Mouse (Mus musculus): ENCODE measurements around the gene 4933414I15Rik. TPM values are rescaled to one million over a fixed set of nuclear protein-coding genes. Genes with fewer than 3 reads are reported as not detected.
A peak's percentile ranks its signal among the peaks of the same experiment; 100 is the strongest.

4933414I15Rik gene
- polyA plus RNA-seq, 1 experiment from 2014 or later: not detected

DNA sequence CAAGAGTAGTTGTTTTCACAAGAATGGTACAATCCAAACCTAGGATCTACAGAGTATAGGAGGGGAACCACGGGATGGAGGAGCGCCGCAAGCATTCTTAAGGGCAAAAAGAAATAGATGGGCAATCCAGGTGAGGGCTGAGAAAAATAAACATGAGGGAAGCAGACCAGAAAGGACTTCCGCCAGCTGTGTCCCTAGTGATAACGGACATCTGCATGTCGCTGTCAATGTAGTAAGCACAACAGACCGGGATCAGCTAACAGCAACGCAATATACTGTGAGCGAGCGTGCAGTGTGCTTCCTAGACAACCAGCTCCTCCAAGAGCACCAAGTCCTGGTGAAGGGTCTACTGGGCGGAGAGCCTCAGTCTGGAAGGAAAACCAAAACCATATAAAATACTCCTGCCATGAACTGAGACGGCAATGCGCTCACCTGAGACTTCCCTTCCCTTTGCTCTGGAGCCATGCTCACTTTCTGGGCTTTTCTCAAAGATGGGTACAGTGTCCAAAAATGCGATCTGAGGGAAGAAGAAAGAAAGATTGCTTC lies 13.0 kb downstream of the 4933414I15Rik start:
- Histone ChIP-seq H3K4me3 (peak overlapping the region; percentile 62), H3K27me3 (ENCODE audit: poor library complexity, severe bottlenecking) (peaks cover 22% of the 10 kb centered on the region), H3K9me3 (no peaks in the 10 kb centered on the region), H3K4me1 (peaks cover 12% of the 10 kb centered on the region), H3K36me3 (replicated peaks) (no peaks in the 10 kb centered on the region), H3K27ac (peak overlapping the region; percentile 75)
- WGBS: 35% methylated on average over 14 of the region's 14 CpGs
- no peak for DNase-seq (ENCODE audit: extremely low spot score, low spot score)

DNA sequence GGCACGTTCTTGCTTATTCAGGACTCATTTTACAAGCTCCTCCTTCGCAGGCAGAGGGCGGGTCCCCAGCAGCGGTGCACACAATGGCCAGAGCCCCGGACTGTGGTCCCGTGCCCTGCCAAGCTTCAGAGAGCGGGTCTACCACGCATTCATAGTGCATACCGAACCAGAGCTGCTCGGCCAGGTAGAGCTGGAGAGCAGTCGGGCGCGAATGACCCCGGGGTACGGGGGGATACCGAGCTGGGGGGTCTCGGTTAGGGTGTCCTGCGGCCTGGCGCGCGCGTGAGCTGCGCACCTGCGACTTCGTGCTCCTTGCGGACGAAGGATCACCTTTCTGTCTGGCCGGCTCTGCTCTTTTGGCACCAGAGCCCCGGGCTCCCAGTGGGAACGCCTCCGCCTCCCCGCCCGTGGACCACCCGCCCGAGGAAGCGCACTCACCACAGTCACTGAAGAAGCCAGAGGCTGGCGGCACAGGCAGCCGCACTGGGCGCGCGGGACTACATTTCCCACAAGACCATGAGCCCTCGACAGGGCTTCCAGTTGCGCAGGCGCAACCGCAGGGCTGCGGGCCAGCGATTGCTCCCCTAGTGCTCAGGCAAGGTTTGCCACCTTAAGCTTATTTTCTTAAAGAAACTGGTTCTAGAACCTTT lies 27.8 kb downstream of the 4933414I15Rik start, which contains the start of gene Zfp2:
Zfp2 (minus strand) TSS at position 495 of the 650 bp plus-strand sequence.
- Histone ChIP-seq H3K4me3 (peak within 1 kb of the TSS; percentile 90), H3K4me1 (no peaks in the 10 kb centered on the region), H3K27ac (peak within 1 kb of the TSS; percentile 98), H3K9me3 (peaks cover 39% of the 10 kb centered on the region), H3K27me3 (ENCODE audit: poor library complexity, severe bottlenecking) (no peaks in the 10 kb centered on the region), H3K36me3 (replicated peaks) (peaks cover 46% of the 10 kb centered on the region)
- under 1% methylated on average over 47 of the region's 47 CpGs for WGBS
- peak; percentile 91 for DNase-seq (ENCODE audit: extremely low spot score, low spot score)

DNA sequence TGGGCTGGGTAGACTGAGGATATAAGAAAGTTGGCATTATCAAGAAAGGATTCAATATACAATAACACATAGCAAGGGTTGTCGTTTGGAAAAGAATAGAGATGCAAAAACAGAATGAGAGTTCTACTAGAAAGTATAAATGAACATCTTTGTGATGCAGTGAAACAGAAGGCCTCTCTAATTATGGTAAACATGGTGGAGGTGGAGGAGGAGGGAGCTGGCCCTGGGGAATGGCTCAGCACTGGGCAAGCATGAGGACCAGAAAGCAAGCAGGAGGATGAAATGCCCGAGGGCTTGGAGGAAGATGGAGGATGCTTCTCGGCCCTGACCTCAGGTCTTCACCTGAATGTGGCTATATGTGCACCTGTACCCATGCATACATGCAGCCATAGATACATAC lies 29.1 kb downstream of the 4933414I15Rik start:
- H3K27me3 ChIP-seq (ENCODE audit: poor library complexity, severe bottlenecking): no peaks in the 10 kb centered on the region
- H3K27ac ChIP-seq: no peak overlapping the region
- H3K4me3 ChIP-seq: no peak overlapping the region
- H3K4me1 ChIP-seq: no peaks in the 10 kb centered on the region
- H3K36me3 ChIP-seq (replicated peaks): peaks cover 59% of the 10 kb centered on the region
- no peak for DNase-seq (ENCODE audit: extremely low spot score, low spot score)
- H3K9me3 ChIP-seq: peaks cover 46% of the 10 kb centered on the region
- WGBS: 95% methylated on average over 3 of the region's 3 CpGs

- Histone ChIP-seq H3K36me3 (replicated peaks) (peaks cover 71% of the 10 kb centered on the region), H3K27ac (no peak overlapping the region), H3K27me3 (ENCODE audit: poor library complexity, severe bottlenecking) (no peaks in the 10 kb centered on the region), H3K9me3 (peaks cover 46% of the 10 kb centered on the region), H3K4me1 (no peaks in the 10 kb centered on the region), H3K4me3 (no peak overlapping the region)
- no peak for DNase-seq (ENCODE audit: extremely low spot score, low spot score)
- WGBS: 100% methylated on average over 1 of the region's 1 CpGs
Measured at GRCm38 (mm10) chr11:50913301-50913700, 30.3 kb downstream of the 4933414I15Rik start.

- H3K36me3 ChIP-seq (replicated peaks): peaks cover 100% of the 10 kb centered on the region
- no peak overlapping the region for H3K4me3 ChIP-seq
- no peak for DNase-seq (ENCODE audit: extremely low spot score, low spot score)
- no peaks in the 10 kb centered on the region for H3K4me1 ChIP-seq
- H3K27ac ChIP-seq: no peak overlapping the region
- WGBS: 92% methylated on average over 5 of the region's 5 CpGs
- peaks cover 73% of the 10 kb centered on the region for H3K9me3 ChIP-seq
- no peaks in the 10 kb centered on the region for H3K27me3 ChIP-seq (ENCODE audit: poor library complexity, severe bottlenecking)
Measured at GRCm38 (mm10) chr11:50908136-50908535, 35.4 kb downstream of the 4933414I15Rik start.

GRCm38 (mm10) chr11:50897359-50897758 lies 46.2 kb downstream of the 4933414I15Rik start:
- H3K4me1 ChIP-seq: no peaks in the 10 kb centered on the region
- no peak overlapping the region for H3K27ac ChIP-seq
- H3K9me3 ChIP-seq: peaks cover 80% of the 10 kb centered on the region
- 73% methylated on average over 1 of the region's 1 CpGs for WGBS
- peaks cover 49% of the 10 kb centered on the region for H3K36me3 ChIP-seq (replicated peaks)
- no peaks in the 10 kb centered on the region for H3K27me3 ChIP-seq (ENCODE audit: poor library complexity, severe bottlenecking)
- no peak for DNase-seq (ENCODE audit: extremely low spot score, low spot score)
- H3K4me3 ChIP-seq: no peak overlapping the region

DNA sequence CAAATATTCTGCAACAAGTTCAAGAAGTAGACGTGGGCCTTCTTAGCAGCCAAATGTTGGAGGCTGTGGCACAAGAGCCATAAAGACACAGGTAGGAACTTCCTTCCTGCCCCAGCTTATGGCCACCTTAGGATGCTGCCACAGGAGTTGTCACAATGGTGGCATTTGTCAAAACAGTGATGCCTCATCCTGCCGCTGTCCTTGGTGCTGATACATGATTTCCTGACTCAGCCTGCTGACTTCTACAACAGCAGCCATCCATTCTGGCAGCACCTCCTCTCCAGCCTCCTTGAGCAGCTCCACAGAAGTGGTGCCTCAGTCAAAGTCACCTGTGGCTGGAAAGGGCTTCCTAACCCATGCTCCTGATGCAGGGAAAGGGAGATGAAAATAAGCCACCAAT lies 51.1 kb downstream of the 4933414I15Rik start:
- Histone ChIP-seq H3K27me3 (ENCODE audit: poor library complexity, severe bottlenecking) (no peaks in the 10 kb centered on the region), H3K4me1 (peaks cover 5% of the 10 kb centered on the region), H3K9me3 (peaks cover 37% of the 10 kb centered on the region), H3K4me3 (no peak overlapping the region), H3K27ac (no peak overlapping the region), H3K36me3 (replicated peaks) (0 out of 2 replicates have a peak, but pooled peaks cover under 1% of the 10 kb centered on the region)
- no peak for DNase-seq (ENCODE audit: extremely low spot score, low spot score)
- 54% methylated on average over 2 of the region's 2 CpGs for WGBS

Other genes with a start within 250 kb of the 4933414I15Rik start
- gene Zfp354c, start 116.0 kb downstream of the 4933414I15Rik start, polyA plus RNA-seq (2016; fragmentation: Nextera tagmentation; extraction: Ambion mirVana): 31.1 and 31.5 TPM in 2 replicates
- 0.84 and 0.86 TPM in 2 replicates for gene Zfp879, start 102.2 kb downstream of the 4933414I15Rik start, polyA plus RNA-seq (2016; fragmentation: Nextera tagmentation; extraction: Ambion mirVana)
- not detected in 2 replicates for gene Grm6, start 93.1 kb downstream of the 4933414I15Rik start, polyA plus RNA-seq (2016; fragmentation: Nextera tagmentation; extraction: Ambion mirVana)
- 13.3 and 14.0 TPM in 2 replicates for gene Zfp454, start 56.1 kb downstream of the 4933414I15Rik start, polyA plus RNA-seq (2016; fragmentation: Nextera tagmentation; extraction: Ambion mirVana)
- gene Zfp2, start 27.6 kb downstream of the 4933414I15Rik start, polyA plus RNA-seq (2016; fragmentation: Nextera tagmentation; extraction: Ambion mirVana): 25.8 and 26.4 TPM in 2 replicates
- gene Zfp354b, start 12.1 kb downstream of the 4933414I15Rik start, polyA plus RNA-seq (2016; fragmentation: Nextera tagmentation; extraction: Ambion mirVana): 0.77 and 1.3 TPM in 2 replicates
- gene Prop1, start 10.0 kb upstream of the 4933414I15Rik start, polyA plus RNA-seq (2016; fragmentation: Nextera tagmentation; extraction: Ambion mirVana): not detected in 2 replicates
- not detected in 2 replicates for gene Olfr1378, start 22.8 kb upstream of the 4933414I15Rik start, polyA plus RNA-seq (2016; fragmentation: Nextera tagmentation; extraction: Ambion mirVana)
- gene Olfr1377, start 38.2 kb upstream of the 4933414I15Rik start, polyA plus RNA-seq (2016; fragmentation: Nextera tagmentation; extraction: Ambion mirVana): not detected in 2 replicates
- gene Olfr51, start 59.8 kb upstream of the 4933414I15Rik start, polyA plus RNA-seq (2016; fragmentation: Nextera tagmentation; extraction: Ambion mirVana): not detected in 2 replicates
- 0.10 TPM in 1 of 2 replicates, not detected in the other for gene Olfr54, start 70.5 kb upstream of the 4933414I15Rik start, polyA plus RNA-seq (2016; fragmentation: Nextera tagmentation; extraction: Ambion mirVana)
- not detected in 2 replicates for gene Olfr1375, start 104.3 kb upstream of the 4933414I15Rik start, polyA plus RNA-seq (2016; fragmentation: Nextera tagmentation; extraction: Ambion mirVana)
- 7.6 and 8.6 TPM in 2 replicates for gene Zfp354a, start 115.5 kb upstream of the 4933414I15Rik start, polyA plus RNA-seq (2016; fragmentation: Nextera tagmentation; extraction: Ambion mirVana)